Mouse (Mus musculus) kidney, embryonic 15.5 days (tissue): ENCODE results near the gene Ranbp10. TPM values are rescaled to one million over a fixed set of nuclear protein-coding genes. Genes with fewer than 3 reads are reported as not detected.
A peak's percentile ranks its signal among the peaks of the same experiment; 100 is the strongest.
"Not testable (repeated sequence)": the region's sequence is repeated elsewhere in the genome, so short reads cannot be mapped to it uniquely, and the experiment has no call there.

ENCODE experiments used
- ATAC-seq: fragments of 200-750 bp; cut with Nextera tagmentation; replicated peaks from 2 replicates; pipeline ENCODE4 v1.8.0; 2017; ENCODE audit warnings: moderate TSS enrichment; ENCODE audit not compliant: low FRiP score
- H3K27ac ChIP-seq: fragments of 300-500 bp; sonication (generic); 2 replicates; pipeline ENCODE4 v1.5.1; 2015; ENCODE audit warnings: mild to moderate bottlenecking, inconsistent platforms
- H3K27me3 ChIP-seq: fragments of 300-500 bp; sonication (generic); 2 replicates; pipeline ENCODE4 v1.6.1; 2015; ENCODE audit warnings: inconsistent platforms
- H3K36me3 ChIP-seq: fragments of 300-500 bp; sonication (generic); 2 replicates; pipeline ENCODE4 v1.6.1; 2015; ENCODE audit warnings: inconsistent platforms
- H3K4me1 ChIP-seq: fragments of 300-500 bp; sonication (generic); 2 replicates; pipeline ENCODE4 v1.6.1; 2015; ENCODE audit warnings: inconsistent platforms
- H3K4me2 ChIP-seq: fragments of 300-500 bp; sonication (generic); 2 replicates; pipeline ENCODE4 v1.6.1; 2015; ENCODE audit warnings: moderate library complexity, mild to moderate bottlenecking, inconsistent platforms
- H3K4me3 ChIP-seq: fragments of 300-500 bp; sonication (generic); replicated peaks from 2 replicates; pipeline ENCODE4 v1.5.1; 2015; ENCODE audit warnings: mild to moderate bottlenecking, inconsistent platforms
- H3K9ac ChIP-seq: fragments of 300-500 bp; sonication (generic); 2 replicates; pipeline ENCODE4 v1.6.1; 2015; ENCODE audit warnings: mild to moderate bottlenecking, inconsistent platforms
- H3K9me3 ChIP-seq: fragments of 300-500 bp; sonication (generic); replicated peaks from 2 replicates; pipeline ENCODE4 v1.6.1; 2016; ENCODE audit warnings: inconsistent platforms
- WGBS: fragments of 180-500 bp; shearing (Covaris S2); methylation state at CpG from one replicate; pipeline ENCODE4 v1.1.7; 2015; ENCODE audit warnings: mixed read lengths; 5-methylcytosine and 5-hydroxymethylcytosine counted together
- polyA plus RNA-seq: library from polyadenylated mRNA; unstranded; fragments of >200 nt; fragmentation: Nextera tagmentation; extraction: Ambion mirVana; gene quantifications from 2 replicates; pipeline ENCODE4 v1.2.1, GENCODE M21; 2015

The Ranbp10 gene
- polyA plus RNA-seq, 1 experiment from 2014 or later = 13.8 TPM

DNA sequence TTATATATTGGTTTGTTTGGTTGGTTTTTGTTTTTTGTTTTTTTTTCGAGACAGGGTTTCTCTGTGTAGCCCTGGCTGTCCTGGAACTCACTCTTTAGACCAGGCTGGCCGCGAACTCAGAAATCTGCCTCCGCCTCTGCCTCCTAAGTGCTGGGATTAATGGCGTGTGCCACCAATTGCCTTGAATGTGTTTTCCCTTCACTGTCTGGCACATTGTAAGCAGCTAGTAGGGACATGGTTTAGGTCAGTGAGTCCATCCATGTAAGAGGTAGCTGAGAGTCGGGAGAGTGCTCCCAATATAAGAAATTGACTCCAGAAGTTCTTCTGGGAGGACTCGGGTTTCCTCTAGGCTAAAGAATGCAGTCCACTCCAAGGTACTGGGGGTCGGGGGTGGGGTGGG is 27.2 kb upstream of the Ranbp10 start:
- Histone ChIP-seq H3K27ac (peak overlapping the region; percentile 89), H3K4me3 (peak overlapping the region; percentile 75), H3K4me2 (peak overlapping the region; percentile 89), H3K4me1 (peaks cover 50% of the 10 kb centered on the region), H3K9me3 (no peaks in the 10 kb centered on the region), H3K27me3 (no peaks in the 10 kb centered on the region), H3K9ac (no peak overlapping the region), H3K36me3 (peaks cover 22% of the 10 kb centered on the region)
- no peak for ATAC-seq
- WGBS = 23% methylated on average over 8 of the region's 8 CpGs

GRCm38 (mm10) chr8:105853178-105853577 is 26.0 kb upstream of the Ranbp10 start, which contains the start of gene Cenpt:
Gene Cenpt, minus strand, starts transcription at chr8:105853278.
- no peaks in the 10 kb centered on the region for H3K9me3 ChIP-seq
- H3K27ac ChIP-seq = no peak within 1 kb of the TSS
- peak within 1 kb of the TSS; percentile 86 for H3K4me3 ChIP-seq
- 93% methylated on average over 3 of the region's 3 CpGs for WGBS
- no peaks in the 10 kb centered on the region for H3K27me3 ChIP-seq
- ATAC-seq = no peak
- H3K9ac ChIP-seq = no peak within 1 kb of the TSS
- 0 out of 2 replicates have a peak within 1 kb of the TSS, but pooled peaks have one; percentile 64 for H3K4me2 ChIP-seq
- peaks cover 24% of the 10 kb centered on the region for H3K36me3 ChIP-seq
- peaks cover 39% of the 10 kb centered on the region for H3K4me1 ChIP-seq

- no peak for ATAC-seq
- 82% methylated on average over 12 of the region's 12 CpGs for WGBS
- Histone ChIP-seq H3K4me1 (peaks cover 29% of the 10 kb centered on the region), H3K36me3 (peaks cover 27% of the 10 kb centered on the region), H3K27me3 (no peaks in the 10 kb centered on the region), H3K9ac (no peak overlapping the region), H3K9me3 (no peaks in the 10 kb centered on the region), H3K27ac (no peak overlapping the region), H3K4me2 (peak overlapping the region; percentile 64; the same call in 1 of the 2 replicates), H3K4me3 (peak overlapping the region; percentile 86)
Observed at GRCm38 (mm10) chr8:105852146-105852729, 25.1 kb upstream of the Ranbp10 start.

- Histone ChIP-seq H3K27me3 (no peaks in the 10 kb centered on the region), H3K4me2 (peak overlapping the region; percentile 64), H3K4me3 (peak overlapping the region; percentile 86), H3K9me3 (no peaks in the 10 kb centered on the region), H3K4me1 (peaks cover 24% of the 10 kb centered on the region), H3K9ac (peak overlapping the region; percentile 78), H3K27ac (peak overlapping the region; percentile 78), H3K36me3 (peaks cover 33% of the 10 kb centered on the region)
- peak; percentile 78 for ATAC-seq
- WGBS = under 1% methylated on average over 34 of the region's 34 CpGs
Observed at GRCm38 (mm10) chr8:105851651-105852143, 24.5 kb upstream of the Ranbp10 start.

DNA sequence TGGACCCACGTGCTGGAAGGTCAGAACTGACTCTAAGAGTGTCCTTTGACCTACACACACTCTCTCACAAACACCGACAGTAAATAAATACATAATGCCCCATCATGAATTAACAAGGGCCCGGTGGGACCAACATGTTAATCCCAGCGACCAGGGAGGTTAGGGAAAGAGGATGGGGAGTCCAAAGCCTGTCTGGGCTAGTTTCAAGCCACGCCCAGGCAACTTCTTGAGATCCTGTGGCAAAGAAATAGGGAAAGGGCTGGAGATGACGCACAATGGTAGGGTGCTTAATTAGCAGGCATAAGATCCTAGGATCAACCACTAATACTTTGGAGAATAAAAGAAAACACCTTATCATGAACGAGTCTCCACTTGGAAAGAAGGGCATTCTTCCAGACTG is 23.5 kb upstream of the Ranbp10 start:
- Histone ChIP-seq H3K9me3 (no peaks in the 10 kb centered on the region), H3K4me1 (peaks cover 13% of the 10 kb centered on the region), H3K4me2 (peak overlapping the region; percentile 45), H3K27me3 (no peaks in the 10 kb centered on the region), H3K9ac (0 out of 2 replicates have a peak overlapping the region, but pooled peaks have one; percentile 26), H3K4me3 (peak overlapping the region; percentile 21), H3K36me3 (peaks cover 44% of the 10 kb centered on the region), H3K27ac (no peak overlapping the region)
- 80% methylated on average over 7 of the region's 7 CpGs for WGBS
- ATAC-seq = no peak

GRCm38 (mm10) chr8:105850014-105850413 is 22.9 kb upstream of the Ranbp10 start:
- H3K4me1 ChIP-seq = peaks cover 11% of the 10 kb centered on the region
- no peak for ATAC-seq
- no peak overlapping the region for H3K9ac ChIP-seq
- H3K27me3 ChIP-seq = no peaks in the 10 kb centered on the region
- WGBS = 66% methylated on average over 4 of the region's 4 CpGs
- no peak overlapping the region for H3K27ac ChIP-seq
- no peaks in the 10 kb centered on the region for H3K9me3 ChIP-seq
- peak overlapping the region; percentile 45; the same call in 1 of the 2 replicates for H3K4me2 ChIP-seq
- H3K4me3 ChIP-seq = peak overlapping the region; percentile 21
- peaks cover 50% of the 10 kb centered on the region for H3K36me3 ChIP-seq

DNA sequence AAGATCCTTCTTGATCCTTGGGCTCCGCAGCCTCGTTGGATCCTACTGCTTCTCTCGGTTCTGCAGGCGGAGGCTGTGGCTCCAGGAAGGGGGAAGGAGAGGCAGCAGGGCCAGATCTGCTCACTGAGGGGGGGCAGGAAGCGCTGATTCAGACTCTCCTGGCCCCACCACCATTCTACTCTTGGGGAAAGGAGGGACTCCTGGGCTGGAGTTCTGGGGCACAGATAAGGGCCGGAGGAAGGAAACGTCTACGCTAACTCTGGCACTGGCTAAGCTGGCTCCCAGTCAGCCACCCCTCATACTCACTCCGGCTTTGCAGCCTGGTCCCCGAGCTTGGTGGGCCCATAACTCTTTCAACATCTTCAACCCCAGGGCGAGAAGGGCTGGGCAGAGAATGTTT is 19.5 kb upstream of the Ranbp10 start:
- H3K4me2 ChIP-seq = no peak overlapping the region
- H3K4me1 ChIP-seq = peaks cover 7% of the 10 kb centered on the region
- H3K4me3 ChIP-seq = no peak overlapping the region
- no peak for ATAC-seq
- WGBS = 92% methylated on average over 11 of the region's 11 CpGs
- H3K9ac ChIP-seq = no peak overlapping the region
- peaks cover 78% of the 10 kb centered on the region for H3K36me3 ChIP-seq
- no peaks in the 10 kb centered on the region for H3K9me3 ChIP-seq
- H3K27ac ChIP-seq = no peak overlapping the region
- H3K27me3 ChIP-seq = no peaks in the 10 kb centered on the region

- no peak overlapping the region for H3K27ac ChIP-seq
- H3K4me1 ChIP-seq = no peaks in the 10 kb centered on the region
- no peaks in the 10 kb centered on the region for H3K27me3 ChIP-seq
- no peak overlapping the region for H3K9ac ChIP-seq
- no peak overlapping the region for H3K4me3 ChIP-seq
- no peak overlapping the region for H3K4me2 ChIP-seq
- 89% methylated on average over 5 of the region's 5 CpGs for WGBS
- no peaks in the 10 kb centered on the region for H3K9me3 ChIP-seq
- H3K36me3 ChIP-seq = peaks cover 21% of the 10 kb centered on the region
- ATAC-seq = no peak
Observed at GRCm38 (mm10) chr8:105839209-105839608, 12.1 kb upstream of the Ranbp10 start.

DNA sequence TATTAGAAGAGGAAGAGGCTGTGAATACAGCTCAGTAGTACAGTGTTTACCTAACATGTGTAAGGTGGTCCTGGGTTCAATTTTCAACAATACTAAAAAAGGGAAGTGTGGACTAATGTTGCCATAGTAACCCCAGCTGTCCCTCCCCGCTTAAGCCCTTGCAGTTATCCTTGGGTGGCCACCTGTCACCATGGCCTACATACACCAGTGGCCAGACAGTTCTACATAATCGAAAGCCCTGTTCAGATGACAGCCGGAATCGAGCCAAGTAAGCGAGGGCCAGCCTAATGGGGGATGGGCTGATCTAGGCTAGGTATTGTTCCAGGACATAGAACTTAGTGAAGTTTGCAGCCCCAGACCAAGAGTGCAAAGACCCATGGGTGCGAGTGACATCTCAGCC is 9.8 kb upstream of the Ranbp10 start:
- no peaks in the 10 kb centered on the region for H3K4me1 ChIP-seq
- no peak overlapping the region for H3K4me2 ChIP-seq
- no peak for ATAC-seq
- H3K4me3 ChIP-seq = no peak overlapping the region
- 90% methylated on average over 6 of the region's 6 CpGs for WGBS
- H3K9ac ChIP-seq = no peak overlapping the region
- no peaks in the 10 kb centered on the region for H3K9me3 ChIP-seq
- no peak overlapping the region for H3K27ac ChIP-seq
- no peaks in the 10 kb centered on the region for H3K27me3 ChIP-seq
- peaks cover 4% of the 10 kb centered on the region; the same call in 1 of the 2 replicates for H3K36me3 ChIP-seq

GRCm38 (mm10) chr8:105835318-105835717 is 8.2 kb upstream of the Ranbp10 start:
- no peak overlapping the region for H3K27ac ChIP-seq
- WGBS = 33% methylated on average over 11 of the region's 11 CpGs
- ATAC-seq = no peak
- no peak overlapping the region for H3K4me3 ChIP-seq
- no peak overlapping the region for H3K4me2 ChIP-seq
- no peaks in the 10 kb centered on the region for H3K27me3 ChIP-seq
- H3K4me1 ChIP-seq = no peaks in the 10 kb centered on the region
- no peak overlapping the region for H3K9ac ChIP-seq
- no peaks in the 10 kb centered on the region for H3K36me3 ChIP-seq
- H3K9me3 ChIP-seq = no peaks in the 10 kb centered on the region

DNA sequence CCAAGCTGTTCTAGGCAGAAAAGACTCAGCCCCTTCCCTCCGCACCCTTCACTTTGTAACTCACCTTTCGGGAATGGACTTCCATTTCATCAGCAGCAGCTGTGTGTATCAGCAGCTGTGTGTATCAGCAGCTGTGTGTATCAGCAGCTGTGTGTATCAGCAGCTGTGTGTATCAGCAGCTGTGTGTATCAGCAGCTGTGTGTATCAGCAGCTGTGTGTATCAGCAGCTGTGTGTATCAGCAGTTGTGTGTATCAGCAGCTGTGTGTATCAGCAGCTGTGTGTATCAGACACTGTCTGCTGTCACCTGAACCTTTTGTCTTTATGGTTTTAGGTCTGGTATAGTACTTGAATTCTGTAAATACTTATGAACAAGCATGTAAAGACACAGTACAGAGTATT is 6.6 kb upstream of the Ranbp10 start:
- not testable (repeated sequence) for H3K27me3 ChIP-seq, H3K27ac ChIP-seq, H3K4me3 ChIP-seq, ATAC-seq, H3K9ac ChIP-seq, H3K4me1 ChIP-seq, H3K4me2 ChIP-seq, H3K9me3 ChIP-seq, H3K36me3 ChIP-seq
- WGBS = 85% methylated on average over 2 of the region's 2 CpGs

DNA sequence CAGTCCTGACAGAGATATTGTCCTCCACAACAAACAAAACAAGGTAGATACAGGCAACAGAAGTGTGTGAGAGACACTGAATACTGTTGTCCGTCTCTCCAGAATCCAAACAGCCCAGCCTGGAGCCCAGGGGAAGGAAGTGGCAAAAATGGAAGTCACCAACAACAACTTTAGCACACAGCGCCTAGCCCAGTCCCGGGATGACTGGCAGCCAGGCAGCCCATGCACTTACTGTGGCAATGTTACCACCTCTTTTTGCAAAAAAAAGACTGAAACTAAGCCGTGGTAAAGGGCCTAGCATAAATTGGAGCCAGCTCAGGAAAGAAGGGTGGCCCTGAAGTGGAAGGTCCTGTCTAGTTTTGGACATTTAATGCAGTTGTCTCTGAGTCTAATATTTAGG is 771 bp downstream of the Ranbp10 start:
- H3K4me3 ChIP-seq = peak overlapping the region; percentile 85
- peaks cover 16% of the 10 kb centered on the region for H3K4me1 ChIP-seq
- peak overlapping the region; percentile 90 for H3K9ac ChIP-seq
- ATAC-seq = no peak
- H3K27ac ChIP-seq = peak overlapping the region; percentile 66; the same call in 1 of the 2 replicates
- peak overlapping the region; percentile 81 for H3K4me2 ChIP-seq
- peaks cover 41% of the 10 kb centered on the region for H3K36me3 ChIP-seq
- H3K9me3 ChIP-seq = no peaks in the 10 kb centered on the region
- H3K27me3 ChIP-seq = no peaks in the 10 kb centered on the region
- WGBS = under 1% methylated on average over 4 of the region's 4 CpGs
